Mouse (Mus musculus) ES-E14 (cell line): Measurements from ENCODE around the gene Tmem100. TPM values are rescaled to one million over a fixed set of nuclear protein-coding genes. Genes with fewer than 3 reads are reported as not detected.
A peak's percentile ranks its signal among the peaks of the same experiment; 100 is the strongest.

Source experiments
- DNase-seq: peaks from one replicate; pipeline ENCODE4 v3.0.0-alpha.2; 2013; ENCODE audit warnings: low read depth, low spot score
- H3K27ac ChIP-seq: 2 replicates; pipeline ENCODE4 v1.5.1; 2012; ENCODE audit warnings: low read depth, mild to moderate bottlenecking, low read length, moderate library complexity, mixed read lengths; ENCODE audit not compliant: poor library complexity, insufficient read depth, severe bottlenecking
- H3K36me3 ChIP-seq: 2 replicates; pipeline ENCODE4 v1.6.1; 2012; ENCODE audit warnings: mild to moderate bottlenecking, low read length, moderate library complexity, mixed read lengths; ENCODE audit not compliant: control insufficient read depth, poor library complexity, insufficient read depth, severe bottlenecking
- H3K4me1 ChIP-seq, 2 experiments: fragments of 150-350 bp in 1 of 2; sonication (generic) in 1 of 2; 2 replicates each; pipeline ENCODE4 v1.6.1; 2012; ENCODE audit warnings: low read length in 2 of 2, mild to moderate bottlenecking in 1 of 2, mixed read lengths in 1 of 2; ENCODE audit not compliant: control insufficient read depth in 2 of 2, insufficient read depth in 2 of 2, poor library complexity in 1 of 2
- H3K4me3 ChIP-seq, 2 experiments: fragments of 150-350 bp in 1 of 2; sonication (generic) in 1 of 2; 2 replicates each; pipeline ENCODE4 v1.5.1; 2012; ENCODE audit warnings: low read length in 2 of 2, low read depth in 1 of 2, mild to moderate bottlenecking in 1 of 2, mixed read lengths in 1 of 2; ENCODE audit not compliant: insufficient read depth in 1 of 2, poor library complexity in 1 of 2, severe bottlenecking in 1 of 2
- H3K9ac ChIP-seq: 2 replicates; pipeline ENCODE4 v1.6.1; 2012; ENCODE audit warnings: low read depth, mild to moderate bottlenecking, low read length, mixed read lengths; ENCODE audit not compliant: poor library complexity, insufficient read depth, severe bottlenecking
- H3K9me3 ChIP-seq: fragments of 150-350 bp; sonication (generic); 2 replicates; pipeline ENCODE4 v1.6.1; 2012; ENCODE audit warnings: low read depth, mild to moderate bottlenecking, low read length; ENCODE audit not compliant: control insufficient read depth, insufficient read depth
- CHD2 ChIP-seq: IDR thresholded peaks from 2 replicates; pipeline ENCODE4 v1.6.1; 2014; ENCODE audit warnings: mild to moderate bottlenecking, low read depth, low read length, inconsistent platforms
- HCFC1 ChIP-seq: IDR thresholded peaks from 2 replicates; pipeline ENCODE4 v1.6.1; 2012; ENCODE audit warnings: low read length, inconsistent platforms, borderline replicate concordance; ENCODE audit not compliant: insufficient read depth
- MAFK ChIP-seq: IDR thresholded peaks from 2 replicates; pipeline ENCODE4 v1.6.1; 2014; ENCODE audit warnings: mild to moderate bottlenecking, low read depth, low read length, inconsistent platforms; ENCODE audit not compliant: insufficient read depth
- ZC3H11A ChIP-seq: IDR thresholded peaks from 2 replicates; pipeline ENCODE4 v1.6.1; 2012; ENCODE audit warnings: low read depth, mild to moderate bottlenecking, inconsistent platforms, low read length, borderline replicate concordance
- ZNF384 ChIP-seq: IDR thresholded peaks from 2 replicates; pipeline ENCODE4 v1.6.1; 2012; ENCODE audit warnings: low read depth, low read length, inconsistent platforms
- in situ Hi-C, 2 experiments: fragments of 600-800 bp; cut with MboI; formaldehyde crosslinking; loops; one replicate each; pipeline ENCODE4 v1.15.1; 2025; ENCODE audit warnings: low sequenced_read_pairs in 2 of 2, inconsistent platforms in 1 of 2; ENCODE audit not compliant: unreplicated experiment in 2 of 2
- total RNA-seq: library from RNA; depleted of rRNA; stranded (reverse); fragments of 300-350 nt; gene quantifications from 2 replicates; pipeline ENCODE4 v1.2.3, GENCODE M21; 2012

Gene Tmem100
- total RNA-seq, 1 experiment: 0.18 TPM

DNA sequence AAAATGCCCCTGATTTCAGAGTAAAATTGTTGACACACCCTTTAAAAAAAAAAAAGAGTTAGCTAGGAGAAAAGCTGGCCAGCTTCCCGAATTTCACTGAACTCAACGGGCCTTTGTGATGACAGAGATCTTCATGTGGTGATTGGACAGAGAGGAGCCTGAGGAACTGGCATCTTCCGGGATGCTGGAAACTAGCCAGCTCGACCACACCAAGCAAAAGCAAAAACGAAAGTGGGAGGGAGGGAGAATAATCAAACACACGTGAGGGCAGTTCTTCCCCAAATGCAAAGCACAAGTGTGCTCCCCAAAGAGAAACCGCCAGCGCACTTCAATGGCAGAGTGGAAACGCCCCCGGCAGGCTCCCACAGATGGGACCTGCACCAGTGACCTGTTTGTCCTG, 794 bp upstream of the Tmem100 start:
- Histone ChIP-seq H3K27ac (no peak overlapping the region), H3K4me3 (no peak overlapping the region), H3K36me3 (no peaks in the 10 kb centered on the region), H3K9me3 (no peaks in the 10 kb centered on the region), H3K9ac (no peak overlapping the region), H3K4me1 (no peaks in the 10 kb centered on the region)
- DNase-seq: no peak
- no peak for TF ChIP-seq MAFK
- TF ChIP-seq ZC3H11A: no peak
- no peak for TF ChIP-seq CHD2
- no peak for TF ChIP-seq ZNF384
- no peak for TF ChIP-seq HCFC1
- in situ Hi-C loops: no loop called here

DNA sequence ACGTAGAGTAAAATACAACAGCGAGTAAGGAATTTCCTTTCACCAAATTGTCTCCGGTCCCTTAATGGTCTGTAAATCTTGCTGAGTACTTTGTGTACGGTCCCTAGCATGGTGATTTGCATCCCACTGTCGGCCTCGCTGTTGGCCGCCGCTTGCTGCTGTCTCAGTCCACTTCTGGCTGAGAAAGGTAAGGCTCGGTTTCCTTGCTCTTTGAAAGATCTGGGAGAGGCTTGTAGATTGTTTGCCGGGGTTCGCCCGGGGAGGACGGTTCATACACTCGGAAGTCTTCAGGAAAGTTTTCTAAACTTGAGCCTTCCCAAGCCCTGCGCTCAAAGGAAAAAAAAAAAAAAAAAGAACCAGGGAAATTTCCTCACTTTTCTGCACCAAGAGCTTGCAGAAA, 409 bp downstream of the Tmem100 start:
- no peak overlapping the region for H3K9ac ChIP-seq
- no peaks in the 10 kb centered on the region for H3K36me3 ChIP-seq
- H3K27ac ChIP-seq: no peak overlapping the region
- TF ChIP-seq MAFK (no peak), ZNF384 (peak; percentile 87)
- in situ Hi-C loops: no loop called here
- no peaks in the 10 kb centered on the region for H3K9me3 ChIP-seq
- peak; percentile 28 for DNase-seq
- 0 out of 4 replicates have a peak overlapping the region, but pooled peaks of 1 of the 2 experiments have one; percentile 11 for H3K4me3 ChIP-seq
- H3K4me1 ChIP-seq: no peaks in the 10 kb centered on the region

DNA sequence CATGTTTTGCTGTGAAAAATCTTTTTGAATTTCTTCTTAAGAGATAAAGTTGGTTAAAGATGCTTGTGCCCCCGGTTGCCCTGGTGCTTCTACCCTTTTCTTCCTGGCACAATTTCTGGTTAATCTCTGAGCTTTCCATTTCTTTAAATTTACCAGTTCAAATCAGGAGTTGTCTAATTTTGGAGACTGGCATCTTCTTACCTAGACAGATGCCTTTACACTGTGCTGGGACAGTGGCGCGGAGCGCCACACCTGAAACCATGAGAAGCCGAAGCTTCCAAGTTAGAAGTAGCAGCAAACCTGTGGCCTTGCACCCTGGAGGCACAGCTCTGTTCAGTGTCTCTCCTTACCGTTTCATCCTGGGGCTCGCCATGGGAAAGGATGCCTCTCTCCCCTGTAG, 928 bp downstream of the Tmem100 start:
- DNase-seq: peak; percentile 1
- Histone ChIP-seq H3K9me3 (no peaks in the 10 kb centered on the region), H3K27ac (no peak overlapping the region), H3K9ac (no peak overlapping the region), H3K4me1 (no peaks in the 10 kb centered on the region), H3K36me3 (no peaks in the 10 kb centered on the region), H3K4me3 (0 out of 4 replicates have a peak overlapping the region, but pooled peaks of 1 of the 2 experiments have one; percentile 11)
- no peak for TF ChIP-seq ZC3H11A
- TF ChIP-seq ZNF384: no peak
- no peak for TF ChIP-seq CHD2
- no peak for TF ChIP-seq HCFC1
- no peak for TF ChIP-seq MAFK
- in situ Hi-C loops: no loop called here

DNA sequence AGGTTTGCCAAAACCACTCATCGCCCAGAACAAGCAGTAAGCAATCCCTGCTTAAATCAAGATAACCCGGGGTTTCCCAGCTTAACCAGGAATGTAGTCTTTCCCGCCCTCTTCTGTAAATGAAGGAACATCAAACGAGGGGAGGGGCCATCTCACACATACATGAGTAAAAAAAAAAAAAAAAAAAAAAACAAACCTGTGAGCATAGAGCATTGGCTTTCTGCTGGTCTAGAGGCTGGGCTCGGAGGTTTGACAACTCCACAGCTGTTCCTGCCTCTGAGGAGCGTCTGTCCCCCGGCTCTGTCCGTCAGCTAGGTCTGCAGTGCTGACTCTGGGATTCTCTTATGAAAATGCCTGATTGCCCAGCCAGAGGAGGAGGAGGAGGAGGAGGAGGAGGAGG, 2.7 kb downstream of the Tmem100 start:
- Histone ChIP-seq H3K4me1 (no peaks in the 10 kb centered on the region), H3K9me3 (no peaks in the 10 kb centered on the region), H3K36me3 (no peaks in the 10 kb centered on the region), H3K9ac (no peak overlapping the region), H3K4me3 (no peak overlapping the region), H3K27ac (no peak overlapping the region)
- TF ChIP-seq ZNF384 (0 out of 2 replicates have a peak, but pooled peaks have one; percentile 23), CHD2 (no peak), HCFC1 (no peak)
- DNase-seq: no peak
- in situ Hi-C loops: no loop called here

DNA sequence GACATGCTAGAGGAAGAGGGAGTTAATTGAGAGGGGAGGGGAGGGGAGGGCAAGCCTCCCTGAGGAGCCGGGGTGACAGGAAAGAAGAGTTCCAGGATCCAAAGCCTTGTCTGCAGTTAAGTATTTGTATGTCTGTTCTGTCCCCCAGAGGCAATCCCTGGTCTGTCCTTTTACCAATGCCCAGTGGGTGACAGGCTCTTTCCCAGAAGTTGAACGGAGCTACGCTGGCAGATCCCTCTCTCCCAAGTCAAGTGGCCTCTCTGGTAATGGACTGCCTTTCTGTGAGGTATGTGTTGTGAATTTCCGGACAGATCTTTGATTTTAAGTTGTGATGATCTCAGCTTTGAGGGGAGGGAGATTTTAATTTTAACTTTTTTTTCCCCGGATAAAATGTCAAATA, 3.3 kb downstream of the Tmem100 start:
- H3K9me3 ChIP-seq: no peaks in the 10 kb centered on the region
- no peak for DNase-seq
- no peaks in the 10 kb centered on the region for H3K4me1 ChIP-seq
- in situ Hi-C loops: no loop called here
- no peak overlapping the region for H3K4me3 ChIP-seq
- no peaks in the 10 kb centered on the region for H3K36me3 ChIP-seq
- no peak overlapping the region for H3K9ac ChIP-seq
- TF ChIP-seq ZC3H11A (no peak), HCFC1 (no peak), CHD2 (no peak), ZNF384 (no peak), MAFK (no peak)
- no peak overlapping the region for H3K27ac ChIP-seq
